Mouse (Mus musculus): ENCODE results near the gene Gm19426.

- no peak for TF ChIP-seq POLR2A (IDR thresholded peaks at IDR 0.05; ENCODE audit: low read depth, low read length)
- no peak for TF ChIP-seq CTCF (conservative IDR thresholded peaks at IDR 0.05 in 1 of 2, IDR thresholded peaks at IDR 0.05 in 1 of 2; ENCODE audit: low read depth in 2 of 2, low read length in 2 of 2)
- no peak for TF ChIP-seq MYC (IDR thresholded peaks at IDR 0.05; ENCODE audit: low read depth, low read length)
- TF ChIP-seq ZC3H11A (IDR thresholded peaks at IDR 0.05; ENCODE audit: low read depth, low read length) = no peak
- no peak for TF ChIP-seq KAT2A (IDR thresholded peaks at IDR 0.05; ENCODE audit: insufficient replicate concordance, low read length)
- TF ChIP-seq ETS1 (conservative IDR thresholded peaks at IDR 0.05; ENCODE audit: low read depth, low read length) = no peak
These were observed 39.1 kb downstream of the Gm19426 start for GRCm38 (mm10) chr2:84704329-84704728.
